Mouse (Mus musculus): Measurements from ENCODE around the gene Gm20388. TPM values are rescaled to one million over a fixed set of nuclear protein-coding genes. Genes with fewer than 3 reads are reported as not detected.

The Gm20388 gene
- polyA plus RNA-seq, 2 experiments, result 8.5 TPM; not detected in 1

DNA sequence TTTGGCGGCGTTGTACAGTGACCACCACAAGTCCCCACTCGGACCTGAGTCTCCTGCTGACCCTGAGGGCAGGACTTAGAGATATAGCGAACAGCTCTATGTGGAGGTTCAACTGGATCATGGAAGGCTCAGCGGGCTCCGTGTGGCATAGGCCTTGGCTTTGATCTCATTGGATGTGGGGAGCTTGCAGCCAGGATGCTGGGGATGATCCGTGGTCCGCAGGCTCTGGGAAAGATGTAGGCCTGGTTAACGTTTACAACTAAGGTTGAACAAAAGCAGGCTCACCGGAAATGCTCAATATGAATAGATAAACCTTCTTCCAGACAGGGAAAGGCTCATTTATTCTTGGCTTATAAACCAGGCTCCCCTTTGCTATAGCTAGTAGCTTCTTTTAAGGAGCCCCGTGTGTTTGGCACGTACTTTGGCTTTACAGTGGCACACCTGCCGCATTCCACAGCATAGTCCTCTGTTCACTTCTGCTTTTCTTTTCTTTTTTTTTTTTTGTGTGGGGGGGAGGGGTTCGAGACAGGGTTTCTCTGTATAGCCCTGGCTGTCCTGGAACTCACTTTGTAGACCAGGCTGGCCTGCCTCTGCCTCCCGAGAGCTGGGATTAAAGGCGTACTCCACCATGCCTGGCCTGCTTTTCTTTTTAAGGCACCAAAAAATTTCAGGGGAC is 1218.8 kb downstream of the Gm20388 start:
- H3K4me2 ChIP-seq (ENCODE audit: low read depth), result no peak overlapping the region
- H3K9ac ChIP-seq (replicated peaks), result no peak overlapping the region
- no peak for TF ChIP-seq CTCF (IDR thresholded peaks at IDR 0.05; ENCODE audit: low read depth)
- no peak for TF ChIP-seq EP300 (IDR thresholded peaks at IDR 0.05; ENCODE audit: low read depth)
- no peaks in the 10 kb centered on the region for H3K4me1 ChIP-seq (replicated peaks; ENCODE audit: control insufficient read depth in 2 of 2, insufficient read depth in 2 of 2, low read length in 1 of 2)
- DNase-seq (ENCODE audit: low read depth in 3 of 3, low spot score in 3 of 3) (no peak), ATAC-seq (ENCODE audit: insufficient read depth) (no peak)
- no peaks in the 10 kb centered on the region for H3K9me3 ChIP-seq (ENCODE audit: control insufficient read depth, low read length)
- H3K27ac ChIP-seq, result no peak overlapping the region
- H3K27me3 ChIP-seq (ENCODE audit: control insufficient read depth, insufficient read depth, low read length), result peaks cover 62% of the 10 kb centered on the region
- no peaks in the 10 kb centered on the region for H3K36me3 ChIP-seq (replicated peaks; ENCODE audit: control insufficient read depth, insufficient read depth, low read depth)
- no peak overlapping the region for H3K4me3 ChIP-seq (ENCODE audit: insufficient read depth in 1 of 2, low read depth in 2 of 2, low read length in 2 of 2)
- WGBS (ENCODE audit: insufficient replicate concordance), result 9% methylated on average over 16 of the region's 16 CpGs

DNA sequence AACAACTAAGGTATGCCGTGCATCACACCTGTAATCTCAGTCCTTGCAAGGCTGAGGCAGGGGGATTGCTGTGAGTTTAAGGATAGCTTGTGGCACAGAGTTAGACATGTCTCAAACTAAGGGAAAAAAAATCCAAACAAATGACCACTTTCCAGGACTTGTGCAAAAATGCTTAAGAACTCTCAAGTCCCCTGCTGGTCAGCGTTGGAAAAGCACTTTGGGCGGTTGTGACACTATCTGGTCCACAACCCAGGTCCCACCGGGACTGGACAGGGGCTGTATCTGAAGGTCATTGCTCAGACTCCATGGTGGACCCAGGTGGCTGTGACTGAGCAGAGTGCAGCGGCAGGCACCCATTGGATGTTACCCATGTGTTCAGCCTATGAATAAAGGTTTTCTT is 1219.9 kb downstream of the Gm20388 start:
- H3K4me3 ChIP-seq (ENCODE audit: insufficient read depth in 1 of 2, low read depth in 2 of 2, low read length in 2 of 2), result no peak overlapping the region
- DNase-seq (ENCODE audit: low read depth in 3 of 3, low spot score in 3 of 3) (no peak), ATAC-seq (ENCODE audit: insufficient read depth) (no peak)
- no peak overlapping the region for H3K9ac ChIP-seq (replicated peaks)
- WGBS (ENCODE audit: insufficient replicate concordance), result 27% methylated on average over 5 of the region's 5 CpGs
- no peak overlapping the region for H3K27ac ChIP-seq
- no peaks in the 10 kb centered on the region for H3K36me3 ChIP-seq (replicated peaks; ENCODE audit: control insufficient read depth, insufficient read depth, low read depth)
- TF ChIP-seq EP300 (IDR thresholded peaks at IDR 0.05; ENCODE audit: low read depth) (no peak), CTCF (IDR thresholded peaks at IDR 0.05; ENCODE audit: low read depth) (peak; percentile 55)
- peaks cover 51% of the 10 kb centered on the region for H3K27me3 ChIP-seq (ENCODE audit: control insufficient read depth, insufficient read depth, low read length)
- no peak overlapping the region for H3K4me2 ChIP-seq (ENCODE audit: low read depth)
- H3K9me3 ChIP-seq (ENCODE audit: control insufficient read depth, low read length), result no peaks in the 10 kb centered on the region
- no peaks in the 10 kb centered on the region for H3K4me1 ChIP-seq (replicated peaks; ENCODE audit: control insufficient read depth in 2 of 2, insufficient read depth in 2 of 2, low read length in 1 of 2)

- ATAC-seq (ENCODE audit: insufficient read depth) (no peak), DNase-seq (ENCODE audit: low read depth in 3 of 3, low spot score in 3 of 3) (no peak)
- no peaks in the 10 kb centered on the region for H3K4me1 ChIP-seq (replicated peaks; ENCODE audit: control insufficient read depth in 2 of 2, insufficient read depth in 2 of 2, low read length in 1 of 2)
- no peak overlapping the region for H3K4me2 ChIP-seq (ENCODE audit: low read depth)
- H3K9me3 ChIP-seq (ENCODE audit: control insufficient read depth, low read length), result no peaks in the 10 kb centered on the region; the same call in 1 of the 2 replicates
- 47% methylated on average over 5 of the region's 5 CpGs for WGBS (ENCODE audit: insufficient replicate concordance)
- H3K27me3 ChIP-seq (ENCODE audit: control insufficient read depth, insufficient read depth, low read length), result peaks cover 26% of the 10 kb centered on the region
- no peak overlapping the region for H3K4me3 ChIP-seq (ENCODE audit: insufficient read depth in 1 of 2, low read depth in 2 of 2, low read length in 2 of 2)
- TF ChIP-seq CTCF (IDR thresholded peaks at IDR 0.05; ENCODE audit: low read depth), result no peak
- TF ChIP-seq EP300 (IDR thresholded peaks at IDR 0.05; ENCODE audit: low read depth), result no peak
- no peak overlapping the region for H3K27ac ChIP-seq
- H3K9ac ChIP-seq (replicated peaks), result no peak overlapping the region
- H3K36me3 ChIP-seq (replicated peaks; ENCODE audit: control insufficient read depth, insufficient read depth, low read depth), result no peaks in the 10 kb centered on the region
These were observed 1222.4 kb downstream of the Gm20388 start for GRCm38 (mm10) chr8:121132961-121133513.

GRCm38 (mm10) chr8:121134102-121134501 is 1223.5 kb downstream of the Gm20388 start:
- no peak overlapping the region for H3K4me3 ChIP-seq (ENCODE audit: insufficient read depth in 1 of 2, low read depth in 2 of 2, low read length in 2 of 2)
- H3K9me3 ChIP-seq (ENCODE audit: control insufficient read depth, low read length), result no peaks in the 10 kb centered on the region; the same call in 1 of the 2 replicates
- no peak overlapping the region for H3K9ac ChIP-seq (replicated peaks)
- H3K4me1 ChIP-seq (replicated peaks; ENCODE audit: control insufficient read depth in 2 of 2, insufficient read depth in 2 of 2, low read length in 1 of 2), result no peaks in the 10 kb centered on the region
- ATAC-seq (ENCODE audit: insufficient read depth) (no peak), DNase-seq (ENCODE audit: low read depth in 3 of 3, low spot score in 3 of 3) (no peak)
- TF ChIP-seq CTCF (IDR thresholded peaks at IDR 0.05; ENCODE audit: low read depth) (no peak), EP300 (IDR thresholded peaks at IDR 0.05; ENCODE audit: low read depth) (no peak)
- H3K36me3 ChIP-seq (replicated peaks; ENCODE audit: control insufficient read depth, insufficient read depth, low read depth), result no peaks in the 10 kb centered on the region
- WGBS (ENCODE audit: insufficient replicate concordance), result 60% methylated on average over 10 of the region's 10 CpGs
- H3K4me2 ChIP-seq (ENCODE audit: low read depth), result no peak overlapping the region
- peaks cover 15% of the 10 kb centered on the region for H3K27me3 ChIP-seq (ENCODE audit: control insufficient read depth, insufficient read depth, low read length)
- H3K27ac ChIP-seq, result no peak overlapping the region

GRCm38 (mm10) chr8:121134512-121134911 is 1223.9 kb downstream of the Gm20388 start:
- Histone ChIP-seq H3K9me3 (ENCODE audit: control insufficient read depth, low read length) (no peaks in the 10 kb centered on the region; the same call in 1 of the 2 replicates), H3K9ac (replicated peaks) (no peak overlapping the region), H3K4me1 (replicated peaks; ENCODE audit: control insufficient read depth in 2 of 2, insufficient read depth in 2 of 2, low read length in 1 of 2) (no peaks in the 10 kb centered on the region), H3K27ac (no peak overlapping the region), H3K36me3 (replicated peaks; ENCODE audit: control insufficient read depth, insufficient read depth, low read depth) (no peaks in the 10 kb centered on the region), H3K4me2 (ENCODE audit: low read depth) (no peak overlapping the region), H3K27me3 (ENCODE audit: control insufficient read depth, insufficient read depth, low read length) (peaks cover 11% of the 10 kb centered on the region), H3K4me3 (ENCODE audit: insufficient read depth in 1 of 2, low read depth in 2 of 2, low read length in 2 of 2) (no peak overlapping the region)
- no peak for TF ChIP-seq CTCF (IDR thresholded peaks at IDR 0.05; ENCODE audit: low read depth)
- no peak for TF ChIP-seq EP300 (IDR thresholded peaks at IDR 0.05; ENCODE audit: low read depth)
- WGBS (ENCODE audit: insufficient replicate concordance), result 68% methylated on average over 11 of the region's 11 CpGs
- DNase-seq (ENCODE audit: low read depth in 3 of 3, low spot score in 3 of 3) (no peak), ATAC-seq (ENCODE audit: insufficient read depth) (no peak)

All from liver, embryonic 14.5 days (tissue).